Mouse (Mus musculus): ENCODE data around the gene Olfr92.

DNA sequence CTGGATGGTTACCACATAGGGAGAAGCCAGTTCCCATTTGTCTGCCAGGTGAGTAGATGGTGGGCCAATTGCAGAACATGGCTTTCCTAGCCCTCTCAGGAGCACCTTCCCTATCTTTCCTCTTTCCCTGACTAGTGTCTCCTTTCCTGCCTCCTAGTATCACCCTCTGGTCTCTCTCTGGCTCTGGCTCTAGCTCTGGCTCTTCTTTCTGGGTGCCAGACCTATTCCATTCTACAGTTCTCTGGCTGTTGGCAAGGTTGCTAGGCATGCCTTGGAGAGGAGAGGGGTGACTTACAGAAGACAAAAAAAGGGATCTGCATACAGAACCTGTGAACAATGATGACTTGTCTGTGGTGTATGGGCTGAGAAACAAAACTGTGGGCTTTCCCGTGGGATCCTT, 52.0 kb downstream of the Olfr92 start:
- no peak for TF ChIP-seq EP300 (IDR thresholded peaks at IDR 0.05; ENCODE audit: low read depth)
- no peak for TF ChIP-seq CTCF (IDR thresholded peaks at IDR 0.05; ENCODE audit: low read depth)

All from heart, postnatal 0 days (tissue).